Mouse (Mus musculus): ENCODE results near the gene Itk.

Itk gene

GRCm38 (mm10) chr11:46393413-46393812 lies 4.1 kb upstream of the Itk start:
- no peak for DNase-seq (ENCODE audit: low spot score in 2 of 2)

- no peak for DNase-seq (ENCODE audit: low spot score in 2 of 2)
Measured at GRCm38 (mm10) chr11:46392890-46393289, 3.6 kb upstream of the Itk start.

- DNase-seq (ENCODE audit: low spot score in 2 of 2): no peak
Measured at GRCm38 (mm10) chr11:46390621-46391020, 1.3 kb upstream of the Itk start.

- no peak for DNase-seq (ENCODE audit: low spot score in 2 of 2)
Measured at GRCm38 (mm10) chr11:46388438-46388837, 877 bp downstream of the Itk start.

- no peak for DNase-seq (ENCODE audit: low spot score in 2 of 2)
Measured at GRCm38 (mm10) chr11:46387061-46387460, 2.3 kb downstream of the Itk start.

- no peak for DNase-seq (ENCODE audit: low spot score in 2 of 2)
Measured at GRCm38 (mm10) chr11:46386556-46386955, 2.8 kb downstream of the Itk start.

- no peak for DNase-seq (ENCODE audit: low spot score in 2 of 2)
Measured at GRCm38 (mm10) chr11:46384925-46385324, 4.4 kb downstream of the Itk start.

- DNase-seq (ENCODE audit: low spot score in 2 of 2): no peak
Measured at GRCm38 (mm10) chr11:46382466-46382865, 6.8 kb downstream of the Itk start.

- DNase-seq (ENCODE audit: low spot score in 2 of 2): no peak
Measured at GRCm38 (mm10) chr11:46380097-46380675, 9.1 kb downstream of the Itk start.

- DNase-seq (ENCODE audit: low spot score in 2 of 2): no peak
Measured at GRCm38 (mm10) chr11:46377819-46378782, 11.2 kb downstream of the Itk start.

- no peak for DNase-seq (ENCODE audit: low spot score in 2 of 2)
Measured at GRCm38 (mm10) chr11:46377316-46377715, 12.0 kb downstream of the Itk start.

GRCm38 (mm10) chr11:46375015-46375414 lies 14.3 kb downstream of the Itk start:
- DNase-seq (ENCODE audit: low spot score in 2 of 2): no peak

- DNase-seq (ENCODE audit: low spot score in 2 of 2): no peak
Measured at GRCm38 (mm10) chr11:46373071-46374030, 16.0 kb downstream of the Itk start.

GRCm38 (mm10) chr11:46372331-46372953 lies 16.9 kb downstream of the Itk start:
- DNase-seq (ENCODE audit: low spot score in 2 of 2): no peak

GRCm38 (mm10) chr11:46371250-46371649 lies 18.1 kb downstream of the Itk start:
- DNase-seq (ENCODE audit: low spot score in 2 of 2): no peak

GRCm38 (mm10) chr11:46370457-46370856 lies 18.9 kb downstream of the Itk start:
- DNase-seq (ENCODE audit: low spot score in 2 of 2): no peak

- no peak for DNase-seq (ENCODE audit: low spot score in 2 of 2)
Measured at GRCm38 (mm10) chr11:46366357-46366756, 23.0 kb downstream of the Itk start.

- DNase-seq (ENCODE audit: low spot score in 2 of 2): no peak
Measured at GRCm38 (mm10) chr11:46365744-46366143, 23.6 kb downstream of the Itk start.

- no peak for DNase-seq (ENCODE audit: low spot score in 2 of 2)
Measured at GRCm38 (mm10) chr11:46363864-46364263, 25.5 kb downstream of the Itk start.

- no peak for DNase-seq (ENCODE audit: low spot score in 2 of 2)
Measured at GRCm38 (mm10) chr11:46362061-46363022, 27.0 kb downstream of the Itk start.

All from heart, adult 9 months (tissue).